Mouse (Mus musculus): ENCODE data around the gene Gss. TPM values are rescaled to one million over a fixed set of nuclear protein-coding genes. Genes with fewer than 3 reads are reported as not detected.

The Gss gene
- total RNA-seq, 2 experiments from 2014 or later = 5.7 to 6.4 TPM

- H3K27ac ChIP-seq = no peak overlapping the region
- DNase-seq = no peak
- no peak for TF ChIP-seq CTCF (IDR thresholded peaks at IDR 0.05)
These were observed 37.5 kb upstream of the Gss start for GRCm38 (mm10) chr2:155630153-155630552.

DNA sequence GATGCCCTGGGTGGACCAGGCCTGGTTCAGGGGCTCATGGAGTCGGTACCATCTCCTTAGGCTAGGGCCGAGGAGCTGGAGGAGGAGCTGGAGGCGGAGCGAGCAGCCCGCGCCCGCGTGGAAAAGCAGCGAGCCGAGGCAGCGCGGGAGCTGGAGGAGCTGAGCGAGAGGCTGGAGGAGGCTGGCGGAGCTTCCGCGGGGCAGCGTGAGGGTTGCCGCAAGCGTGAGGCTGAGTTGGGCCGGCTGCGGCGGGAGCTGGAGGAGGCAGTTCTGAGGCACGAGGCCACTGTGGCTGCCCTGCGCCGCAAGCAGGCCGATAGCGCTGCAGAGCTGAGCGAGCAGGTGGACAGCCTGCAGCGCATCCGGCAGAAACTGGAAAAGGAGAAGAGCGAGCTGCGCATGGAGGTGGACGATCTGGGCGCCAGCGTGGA, 36.6 kb upstream of the Gss start:
- H3K27ac ChIP-seq = no peak overlapping the region
- intact Hi-C loops (cut with DNase I) = loop anchor here (5.0 kb wide), 1 partner anchor 37 kb away; the partner anchor contains the start of gene Gss
- peak; percentile 55 for DNase-seq
- peak overlapping the region; percentile 59 for H3K4me3 ChIP-seq
- no peak for TF ChIP-seq CTCF (IDR thresholded peaks at IDR 0.05)

More at GRCm38 (mm10) chr2:155630153-155630552, 37.5 kb upstream of the Gss start:
- intact Hi-C loops (cut with DNase I) = no loop called here
- H3K4me3 ChIP-seq = no peak overlapping the region

DNA sequence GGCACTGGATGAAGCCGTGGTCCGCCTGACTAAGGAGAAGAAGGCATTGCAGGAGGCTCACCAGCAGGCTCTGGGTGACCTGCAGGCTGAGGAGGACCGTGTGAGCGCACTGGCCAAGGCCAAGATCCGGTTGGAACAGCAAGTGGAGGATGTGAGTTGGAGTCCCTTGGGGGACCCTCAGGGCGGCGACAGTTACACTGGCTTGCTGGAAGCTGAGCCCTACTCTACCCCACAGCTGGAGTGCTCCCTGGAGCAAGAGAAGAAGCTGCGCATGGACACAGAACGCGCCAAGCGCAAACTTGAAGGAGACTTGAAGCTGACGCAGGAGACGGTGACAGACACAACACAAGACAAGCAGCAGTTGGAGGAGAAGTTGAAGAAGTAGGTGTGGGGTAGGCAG, 35.9 kb upstream of the Gss start:
- no peak for TF ChIP-seq CTCF (IDR thresholded peaks at IDR 0.05)
- no peak for DNase-seq
- no peak overlapping the region for H3K27ac ChIP-seq
- no peak overlapping the region for H3K4me3 ChIP-seq
- intact Hi-C loops (cut with DNase I) = loop anchor here (5.0 kb wide), 1 partner anchor 36 kb away; the partner anchor contains the start of gene Gss

DNA sequence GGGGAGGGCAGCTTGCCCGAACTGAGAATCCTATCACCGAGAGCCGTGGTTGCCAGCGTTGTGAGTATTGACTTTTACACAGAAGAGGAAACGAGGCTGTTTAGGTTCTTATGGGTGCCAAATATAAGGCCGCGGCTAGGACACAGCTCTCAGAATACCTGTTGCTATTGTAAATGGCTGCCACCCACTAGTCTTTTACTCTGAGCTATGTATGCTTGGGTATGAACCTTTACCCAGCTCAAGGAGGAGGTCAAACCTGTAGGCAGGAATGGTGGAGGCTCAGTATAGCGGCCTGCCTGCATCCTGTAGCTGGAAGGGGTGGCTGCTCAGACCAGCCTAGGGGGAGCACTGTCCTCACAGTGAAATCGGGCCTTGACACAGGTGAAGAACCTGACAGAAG, 35.5 kb upstream of the Gss start:
- no peak overlapping the region for H3K27ac ChIP-seq
- DNase-seq = no peak
- intact Hi-C loops (cut with DNase I) = loop anchor here (5.0 kb wide), 1 partner anchor 36 kb away; the partner anchor contains the start of gene Gss
- no peak for TF ChIP-seq CTCF (IDR thresholded peaks at IDR 0.05)
- no peak overlapping the region for H3K4me3 ChIP-seq

GRCm38 (mm10) chr2:155627030-155627738, 34.6 kb upstream of the Gss start:
- no peak overlapping the region for H3K4me3 ChIP-seq
- peak; percentile 79 for DNase-seq
- intact Hi-C loops (cut with DNase I) = loop anchor here (5.0 kb wide), 1 partner anchor 35 kb away; the partner anchor contains the start of gene Gss
- TF ChIP-seq CTCF (IDR thresholded peaks at IDR 0.05) = no peak; the same call in 1 of the 2 replicates
- no peak overlapping the region for H3K27ac ChIP-seq

DNA sequence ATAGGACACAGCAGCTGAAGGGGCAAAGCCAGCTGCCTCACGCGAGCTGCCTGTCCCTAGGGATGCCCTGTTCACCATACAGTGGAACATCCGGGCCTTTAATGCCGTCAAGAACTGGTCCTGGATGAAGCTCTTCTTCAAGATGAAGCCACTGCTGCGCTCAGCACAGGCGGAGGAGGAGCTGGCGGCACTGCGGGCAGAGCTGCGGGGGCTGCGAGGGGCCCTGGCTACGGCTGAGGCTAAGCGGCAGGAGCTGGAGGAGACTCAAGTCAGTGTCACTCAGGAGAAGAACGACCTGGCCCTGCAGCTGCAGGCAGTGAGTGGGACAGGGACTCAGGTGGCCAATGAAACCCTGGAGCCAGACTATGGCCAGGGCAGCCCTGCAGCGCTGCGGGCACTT, 33.7 kb upstream of the Gss start:
- Histone ChIP-seq H3K4me3 (no peak overlapping the region), H3K27ac (no peak overlapping the region)
- no peak for DNase-seq
- no peak for TF ChIP-seq CTCF (IDR thresholded peaks at IDR 0.05)
- intact Hi-C loops (cut with DNase I) = loop anchor here (5.0 kb wide), 1 partner anchor 34 kb away; the partner anchor contains the start of gene Gss

DNA sequence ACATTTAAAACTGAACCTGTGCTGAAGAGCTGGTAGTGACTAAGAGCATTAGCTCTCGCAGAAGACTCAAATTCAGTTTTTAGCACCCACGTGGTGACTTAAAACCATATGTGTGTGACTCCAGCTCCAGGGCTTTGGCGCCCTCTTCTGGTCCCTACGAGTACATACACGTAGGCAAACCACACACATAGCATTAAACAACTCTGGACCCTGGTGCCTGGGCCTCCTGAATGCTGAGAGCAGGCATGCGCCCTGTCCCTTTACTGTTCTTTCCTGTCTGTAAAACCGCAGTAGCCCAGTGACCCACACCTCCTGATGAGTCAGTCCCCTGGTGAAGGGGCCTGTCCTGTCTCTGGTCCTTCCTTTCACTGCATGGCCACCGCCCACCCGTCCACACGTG, 32.1 kb upstream of the Gss start:
- DNase-seq = no peak
- peak; percentile 72 for TF ChIP-seq CTCF (IDR thresholded peaks at IDR 0.05)
- no peak overlapping the region for H3K27ac ChIP-seq
- intact Hi-C loops (cut with DNase I) = loop anchor here (5.0 kb wide), 1 partner anchor 32 kb away; the partner anchor contains the start of gene Gss
- no peak overlapping the region for H3K4me3 ChIP-seq

DNA sequence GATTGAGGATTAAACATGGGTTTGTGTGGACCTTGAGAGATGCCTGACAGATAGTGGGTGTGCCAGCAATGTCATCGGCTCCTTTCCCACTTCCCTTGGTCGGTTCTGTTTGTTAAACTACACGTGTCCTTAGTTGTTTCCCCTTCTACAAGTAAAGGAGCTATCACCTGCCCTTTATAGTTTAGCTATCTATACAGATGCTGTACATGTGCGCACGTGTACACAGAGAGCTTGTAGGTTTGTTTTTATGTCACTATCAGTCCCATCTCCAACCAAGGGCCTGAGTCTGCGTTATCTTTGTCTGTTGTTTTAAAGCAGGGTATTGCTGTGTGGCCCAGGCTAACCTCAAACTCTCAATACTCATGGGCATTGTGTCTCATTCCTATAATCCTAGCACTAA, 31.4 kb upstream of the Gss start:
- Histone ChIP-seq H3K27ac (no peak overlapping the region), H3K4me3 (no peak overlapping the region)
- no peak for DNase-seq
- TF ChIP-seq CTCF (IDR thresholded peaks at IDR 0.05) = no peak
- intact Hi-C loops (cut with DNase I) = no loop called here

DNA sequence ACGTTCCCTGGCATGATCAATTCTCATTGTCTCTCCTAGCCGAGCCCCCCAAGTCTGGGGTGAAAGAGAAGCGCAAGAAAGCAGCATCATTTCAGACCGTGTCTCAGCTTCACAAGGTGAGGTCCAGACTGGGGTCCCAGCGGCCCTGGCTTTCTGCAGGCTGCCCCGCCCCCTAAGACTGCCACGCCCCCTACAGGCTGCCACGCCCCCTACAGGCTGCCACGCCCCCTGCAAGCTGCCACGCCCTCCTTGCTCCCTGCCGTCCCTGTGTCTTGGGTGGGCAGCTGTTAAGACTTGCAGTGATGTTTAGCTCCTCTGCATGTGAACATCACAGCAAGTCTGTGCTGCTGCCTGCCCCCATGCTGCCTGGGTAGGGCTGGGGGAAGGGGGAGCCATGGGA, 30.0 kb upstream of the Gss start:
- TF ChIP-seq CTCF (IDR thresholded peaks at IDR 0.05) = no peak
- DNase-seq = no peak
- no peak overlapping the region for H3K27ac ChIP-seq
- no peak overlapping the region for H3K4me3 ChIP-seq
- intact Hi-C loops (cut with DNase I) = no loop called here

DNA sequence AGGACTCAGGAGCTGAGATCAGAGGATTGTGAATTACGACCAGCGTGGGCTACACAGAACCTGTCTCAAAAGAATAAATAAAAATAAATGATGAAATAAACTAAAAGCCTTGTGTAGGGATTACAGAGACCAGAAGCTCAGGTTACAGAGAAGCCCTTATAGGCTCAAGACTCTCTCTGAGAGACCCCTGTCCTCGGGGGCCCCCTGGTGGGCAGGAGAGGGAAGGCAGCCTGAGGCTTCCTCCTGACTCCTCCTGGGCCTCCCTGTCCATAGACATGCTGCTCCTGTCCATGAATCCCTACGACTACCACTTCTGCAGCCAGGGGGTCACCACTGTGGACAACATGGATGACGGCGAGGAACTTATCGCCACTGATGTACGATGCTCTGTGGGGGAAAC, 27.2 kb upstream of the Gss start:
- Histone ChIP-seq H3K27ac (no peak overlapping the region), H3K4me3 (no peak overlapping the region)
- DNase-seq = peak; percentile 88
- intact Hi-C loops (cut with DNase I) = loop anchor here (1.0 to 2.0 kb wide), 2 partner anchors 19 to 104 kb away; no protein-coding TSS in a partner anchor
- peak; percentile 99; the same call in 1 of the 2 replicates for TF ChIP-seq CTCF (IDR thresholded peaks at IDR 0.05)

DNA sequence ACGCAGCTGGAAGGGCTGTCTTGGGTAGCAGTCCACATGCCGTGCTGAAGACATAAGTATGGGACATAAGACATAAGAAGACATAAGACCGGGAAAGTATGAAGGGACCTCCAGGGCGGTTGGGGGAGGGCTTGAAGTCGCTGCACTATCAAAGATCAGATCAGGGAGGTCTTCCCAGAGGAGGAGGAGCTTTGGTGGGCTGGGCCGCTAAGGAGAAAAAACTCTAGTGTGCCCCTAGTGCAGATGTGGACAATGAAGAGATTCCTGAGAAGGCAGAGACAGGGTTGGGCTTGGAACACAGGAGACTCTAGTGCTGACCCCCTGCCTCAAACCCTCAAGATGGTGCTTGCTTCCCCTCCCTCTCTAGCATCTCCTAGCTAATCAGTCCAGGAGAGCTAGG, 24.4 kb upstream of the Gss start:
- DNase-seq = no peak
- Histone ChIP-seq H3K27ac (no peak overlapping the region), H3K4me3 (no peak overlapping the region)
- intact Hi-C loops (cut with DNase I) = no loop called here
- no peak for TF ChIP-seq CTCF (IDR thresholded peaks at IDR 0.05)

GRCm38 (mm10) chr2:155613953-155614352, 21.3 kb upstream of the Gss start:
- peak overlapping the region; percentile 66 for H3K4me3 ChIP-seq
- intact Hi-C loops (cut with DNase I) = no loop called here
- H3K27ac ChIP-seq = no peak overlapping the region
- DNase-seq = no peak
- TF ChIP-seq CTCF (IDR thresholded peaks at IDR 0.05) = no peak

DNA sequence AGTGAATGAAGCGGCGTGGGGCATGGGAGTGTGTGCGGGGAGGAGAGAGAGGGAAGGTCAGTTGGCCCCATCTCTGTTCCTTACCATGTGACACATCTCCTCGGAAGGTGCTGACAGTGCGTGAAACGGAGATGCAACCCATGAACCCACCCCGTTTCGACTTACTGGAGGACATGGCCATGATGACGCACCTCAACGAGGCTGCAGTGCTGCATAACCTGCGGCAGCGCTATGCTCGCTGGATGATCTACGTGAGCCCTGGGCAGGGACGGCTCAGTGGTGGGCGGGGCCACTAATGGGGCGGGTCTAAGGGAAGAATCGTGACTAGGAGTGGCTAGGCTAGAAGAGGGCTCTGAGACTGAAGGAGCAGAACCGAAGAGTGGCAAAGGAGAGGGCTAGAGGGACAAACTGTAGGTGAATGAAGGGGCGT, 20.7 kb upstream of the Gss start:
- Histone ChIP-seq H3K27ac (no peak overlapping the region), H3K4me3 (peak overlapping the region; percentile 66)
- intact Hi-C loops (cut with DNase I) = no loop called here
- peak; percentile 78 for DNase-seq
- TF ChIP-seq CTCF (IDR thresholded peaks at IDR 0.05) = no peak
